Mouse (Mus musculus) c-Kit-positive CD71-positive TER-119-positive erythroid progenitor cells, embryonic 14.5 days (primary cell): ENCODE data around the gene Cstb.
"Not testable (repeated sequence)": the region's sequence is repeated elsewhere in the genome, so short reads cannot be mapped to it uniquely, and the experiment has no call there.

Experiments used
- DNase-seq: peaks from one replicate; pipeline ENCODE4 v3.0.0-alpha.2; 2013; ENCODE audit warnings: low spot score

The Cstb gene

GRCm38 (mm10) chr10:78425181-78426041 is at the start of gene Cstb:
Gene Cstb, plus strand, starts transcription at chr10:78425669.
- peak; percentile 79 for DNase-seq

- DNase-seq = no peak
Observed at GRCm38 (mm10) chr10:78378516-78378915, 47.0 kb upstream of the Cstb start.

- DNase-seq = no peak
Observed at GRCm38 (mm10) chr10:78383567-78383966, 41.9 kb upstream of the Cstb start.

GRCm38 (mm10) chr10:78385520-78385919 is 39.9 kb upstream of the Cstb start:
- no peak for DNase-seq

GRCm38 (mm10) chr10:78388216-78388980 is 37.1 kb upstream of the Cstb start:
- no peak for DNase-seq

GRCm38 (mm10) chr10:78390982-78391470 is 34.4 kb upstream of the Cstb start:
- DNase-seq = no peak

- peak; percentile 70 for DNase-seq
Observed at GRCm38 (mm10) chr10:78392072-78392471, 33.4 kb upstream of the Cstb start.

- no peak for DNase-seq
Observed at GRCm38 (mm10) chr10:78395377-78395776, 30.1 kb upstream of the Cstb start.

GRCm38 (mm10) chr10:78395819-78396624 is 29.4 kb upstream of the Cstb start:
- DNase-seq = peak; percentile 87

GRCm38 (mm10) chr10:78396625-78396885 is 28.9 kb upstream of the Cstb start:
- DNase-seq = no peak

- DNase-seq = peak; percentile 74
Observed at GRCm38 (mm10) chr10:78399090-78399657, 26.3 kb upstream of the Cstb start.

GRCm38 (mm10) chr10:78401127-78401526 is 24.3 kb upstream of the Cstb start:
- no peak for DNase-seq

- no peak for DNase-seq
Observed at GRCm38 (mm10) chr10:78402301-78402922, 23.1 kb upstream of the Cstb start.

- no peak for DNase-seq
Observed at GRCm38 (mm10) chr10:78406152-78406551, 19.3 kb upstream of the Cstb start.

- DNase-seq = no peak
Observed at GRCm38 (mm10) chr10:78407132-78407531, 18.3 kb upstream of the Cstb start.

GRCm38 (mm10) chr10:78409035-78409788 is 16.3 kb upstream of the Cstb start:
- no peak for DNase-seq

GRCm38 (mm10) chr10:78411851-78412250 is 13.6 kb upstream of the Cstb start:
- DNase-seq = no peak

GRCm38 (mm10) chr10:78412319-78413151 is 12.9 kb upstream of the Cstb start, which contains the start of gene Rrp1:
Gene Rrp1, minus strand, starts transcription at chr10:78413043.
- DNase-seq = peak; percentile 95

GRCm38 (mm10) chr10:78413152-78413520 is 12.3 kb upstream of the Cstb start:
- no peak for DNase-seq

GRCm38 (mm10) chr10:78414936-78415335 is 10.5 kb upstream of the Cstb start:
- DNase-seq = not testable (repeated sequence)
